Mouse (Mus musculus): ENCODE measurements around the gene Gm4450. TPM values are rescaled to one million over a fixed set of nuclear protein-coding genes. Genes with fewer than 3 reads are reported as not detected.
"Not testable (repeated sequence)": the region's sequence is repeated elsewhere in the genome, so short reads cannot be mapped to it uniquely, and the experiment has no call there.

Gm4450 gene
- total RNA-seq, 2 experiments from 2014 or later, result not detected

GRCm38 (mm10) chr3:98418991-98419785 lies 37.7 kb downstream of the Gm4450 start:
- no peak for DNase-seq
- intact Hi-C loops (cut with DNase I), result no loop called here

- DNase-seq, result peak; percentile 88 to 89
- intact Hi-C loops (cut with DNase I), result loop anchor here (2.0 kb wide), 1 partner anchor 35 kb away; the partner anchor contains the start of gene Zfp697
Measured at GRCm38 (mm10) chr3:98417328-98417727, 39.6 kb downstream of the Gm4450 start.

- no peak for DNase-seq
- intact Hi-C loops (cut with DNase I), result loop anchor here (1.0 to 2.0 kb wide), 2 partner anchors 24 to 34 kb away; partner anchors contain the start of gene Zfp697
Measured at GRCm38 (mm10) chr3:98416426-98417250, 40.3 kb downstream of the Gm4450 start.

- DNase-seq, result no peak
- intact Hi-C loops (cut with DNase I), result no loop called here
Measured at GRCm38 (mm10) chr3:98414296-98414695, 42.6 kb downstream of the Gm4450 start.

GRCm38 (mm10) chr3:98413733-98414132 lies 43.2 kb downstream of the Gm4450 start:
- no peak for DNase-seq
- intact Hi-C loops (cut with DNase I), result loop anchor here (2.0 kb wide), 1 partner anchor 19 kb away; no protein-coding TSS in a partner anchor

- DNase-seq, result peak in 1 of 2 experiments; percentile 45
- intact Hi-C loops (cut with DNase I), result not testable (repeated sequence)
Measured at GRCm38 (mm10) chr3:98410619-98411580, 46.0 kb downstream of the Gm4450 start.

GRCm38 (mm10) chr3:98407261-98407780 lies 49.6 kb downstream of the Gm4450 start:
- not testable (repeated sequence) for DNase-seq
- intact Hi-C loops (cut with DNase I), result loop anchor here (5.0 to 10.0 kb wide), 2 partner anchors 1253 to 1470 kb away; partner anchors contain the start of gene Acp6

- DNase-seq, result peak in 1 of 2 experiments; percentile 33
- intact Hi-C loops (cut with DNase I), result loop anchor here (5.0 to 10.0 kb wide), 2 partner anchors 1252 to 1469 kb away; partner anchors contain the start of gene Acp6
Measured at GRCm38 (mm10) chr3:98406569-98407144, 50.3 kb downstream of the Gm4450 start.

- intact Hi-C loops (cut with DNase I), result loop anchor here (5.0 to 10.0 kb wide), 2 partner anchors 1251 to 1469 kb away; partner anchors contain the start of gene Acp6
Measured at GRCm38 (mm10) chr3:98405877-98406276, 51.0 kb downstream of the Gm4450 start.

GRCm38 (mm10) chr3:98404268-98404895 lies 52.5 kb downstream of the Gm4450 start:
- intact Hi-C loops (cut with DNase I), result loop anchor here (10.0 kb wide), 1 partner anchor 1250 kb away; the partner anchor contains the start of gene Acp6
- DNase-seq, result not testable (repeated sequence)

More at GRCm38 (mm10) chr3:98405877-98406276, 51.0 kb downstream of the Gm4450 start:
- DNase-seq, result not testable (repeated sequence)

Other genes starting within 250 kb of the Gm4450 start
- not detected for gene Reg4, start 235.0 kb downstream of the Gm4450 start, total RNA-seq (2021)
- gene Hmgcs2, start 176.7 kb downstream of the Gm4450 start, total RNA-seq (2021), result 10 to 100 TPM; 26.0 to 27.1 TPM
- gene Phgdh, start 117.1 kb downstream of the Gm4450 start, total RNA-seq (2021), result 1 to 10 TPM; 1.9 to 2.1 TPM
- gene Zfp697, start 74.7 kb downstream of the Gm4450 start, total RNA-seq (2021), result 1 to 10 TPM; 5.9 to 6.9 TPM
- not detected for gene Hsd3b4, start 53.4 kb upstream of the Gm4450 start, total RNA-seq (2021)
- not detected for gene Gm10681, start 131.7 kb upstream of the Gm4450 start, total RNA-seq (2021)
- not detected for gene Hsd3b5, start 173.1 kb upstream of the Gm4450 start, total RNA-seq (2021)